Mouse (Mus musculus) spleen, postnatal 14 days (tissue): ENCODE measurements around the gene Nfkbia.

Experiments used
- DNase-seq, 2 experiments: peaks; one replicate each; pipeline ENCODE4 v3.0.0; 2021 to 2022; ENCODE audit warnings: low spot score in 2 of 2

Gene Nfkbia

DNA sequence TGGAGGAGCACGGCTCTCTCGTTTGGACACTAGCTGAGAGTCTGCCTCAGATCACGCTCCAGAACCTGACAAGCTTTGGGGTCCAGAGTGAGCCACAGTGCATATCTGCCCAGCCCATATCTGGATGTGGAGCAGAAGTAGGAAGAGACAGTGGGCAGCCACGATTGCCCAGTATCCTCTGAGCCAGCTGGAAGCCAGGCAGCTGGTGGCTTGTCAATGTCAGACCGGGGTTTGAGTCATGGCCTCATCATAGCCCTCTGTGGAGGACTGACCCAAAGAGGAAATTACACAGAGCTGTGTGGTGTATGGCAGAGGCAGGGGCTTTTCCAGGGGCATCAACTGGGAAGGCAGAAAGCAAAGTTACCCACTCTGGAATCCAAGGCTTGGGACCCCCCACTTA, 25.6 kb downstream of the Nfkbia start:
- no peak for DNase-seq

- no peak for DNase-seq
Observed at GRCm38 (mm10) chr12:55466088-55466701, 26.3 kb downstream of the Nfkbia start.

GRCm38 (mm10) chr12:55465401-55465983, 27.0 kb downstream of the Nfkbia start:
- DNase-seq, result no peak

GRCm38 (mm10) chr12:55464846-55465361, 27.5 kb downstream of the Nfkbia start:
- no peak for DNase-seq

DNA sequence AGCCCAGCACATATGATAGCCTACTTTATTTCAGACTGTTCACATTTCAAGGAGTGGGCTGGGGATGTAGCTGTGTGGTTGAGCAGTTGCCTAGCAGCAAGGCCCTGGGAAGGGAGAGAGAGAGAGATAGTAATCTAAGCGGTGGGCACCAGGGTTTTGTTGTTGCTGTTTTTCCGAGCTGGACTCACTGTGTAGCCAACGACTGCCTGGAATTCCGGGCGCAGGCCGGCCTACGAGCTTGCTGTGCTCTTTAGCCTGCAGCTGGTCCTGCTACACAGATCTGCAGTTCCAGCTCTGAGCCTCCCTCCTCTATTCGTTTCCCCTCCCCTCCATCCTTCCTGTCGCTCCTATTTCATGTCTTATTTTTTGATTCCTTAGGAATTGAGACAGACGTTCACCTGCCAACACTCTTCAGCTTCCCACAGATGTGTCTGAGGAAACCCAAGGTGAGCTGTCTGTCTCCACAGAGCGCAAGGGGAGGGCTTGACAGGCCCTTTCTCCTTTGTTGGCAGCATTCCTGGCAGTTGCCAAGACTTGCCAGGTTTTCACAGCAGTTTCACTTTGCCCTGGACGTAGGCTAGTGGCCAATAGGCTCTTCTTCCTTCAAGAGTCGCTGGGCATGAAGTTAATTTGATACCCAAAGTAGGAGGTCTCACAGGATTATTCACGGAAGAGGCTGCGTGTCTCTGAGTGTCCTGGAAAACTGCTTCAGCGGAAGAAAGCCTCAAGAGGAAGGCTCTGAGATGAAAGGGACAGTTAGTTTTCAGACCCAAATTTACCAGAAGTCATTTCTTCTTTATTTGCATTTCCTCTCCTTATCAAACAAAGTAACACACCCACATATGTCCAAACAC, 28.2 kb downstream of the Nfkbia start:
- DNase-seq, result no peak

GRCm38 (mm10) chr12:55463087-55463486, 29.4 kb downstream of the Nfkbia start:
- DNase-seq, result no peak

DNA sequence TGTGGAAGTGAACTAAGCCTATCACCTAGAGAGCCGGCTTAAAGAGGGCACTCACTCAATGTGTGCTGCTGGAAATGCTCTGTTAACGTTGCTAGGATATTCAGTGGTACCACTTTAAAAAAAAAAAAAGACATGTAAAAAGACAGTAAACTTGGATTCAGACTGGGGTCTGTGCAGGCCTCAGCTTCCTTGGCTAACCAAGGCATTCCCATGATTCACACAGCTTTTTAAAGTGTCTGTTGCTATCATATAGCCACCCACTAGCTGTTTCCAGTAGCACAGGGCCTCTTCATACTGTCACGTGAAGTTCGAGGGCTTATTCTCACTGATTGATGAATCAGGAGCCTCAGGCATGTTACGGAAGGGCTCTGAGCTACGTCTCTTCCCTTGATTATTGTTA, 30.0 kb downstream of the Nfkbia start:
- no peak for DNase-seq

DNA sequence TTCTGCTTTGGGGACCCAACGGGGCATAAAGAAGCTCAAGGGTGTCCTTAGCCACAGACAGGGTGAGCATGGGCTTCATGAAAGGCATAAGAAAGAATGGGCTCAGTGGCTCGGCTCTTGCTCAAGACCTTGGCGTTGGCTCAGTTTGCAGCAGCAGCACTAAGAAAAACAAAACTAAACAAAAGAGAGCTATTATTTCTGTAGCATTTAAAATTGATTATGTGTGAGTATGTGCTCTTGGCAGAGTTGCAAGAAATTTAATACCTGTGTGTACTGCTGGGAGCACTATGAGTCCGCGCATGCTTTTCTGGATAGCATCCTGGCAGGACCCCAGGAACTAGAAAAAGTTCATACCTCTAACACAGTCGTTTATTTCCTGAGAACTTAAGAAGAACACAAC, 30.7 kb downstream of the Nfkbia start:
- no peak for DNase-seq

DNA sequence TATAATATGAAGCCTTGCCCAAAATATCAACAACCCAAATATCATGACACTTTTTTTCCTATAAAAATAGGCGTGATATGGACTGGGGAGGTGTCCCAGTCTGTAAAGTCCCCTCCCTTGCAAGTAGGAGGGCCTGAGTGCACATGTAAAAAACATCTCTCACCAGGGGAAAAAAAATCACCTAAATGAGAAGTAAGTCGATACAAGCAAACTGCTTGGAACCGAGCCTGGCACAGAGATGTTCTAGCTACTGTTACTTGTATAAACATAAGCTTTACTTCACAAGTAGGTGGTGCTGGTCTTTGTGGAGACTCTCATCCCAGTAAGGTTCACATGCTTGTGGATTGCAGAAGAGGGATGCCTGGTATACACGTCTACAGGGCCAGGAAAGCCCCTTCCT, 31.5 kb downstream of the Nfkbia start:
- no peak for DNase-seq

- DNase-seq, result no peak
Observed at GRCm38 (mm10) chr12:55459739-55460138, 32.7 kb downstream of the Nfkbia start.

DNA sequence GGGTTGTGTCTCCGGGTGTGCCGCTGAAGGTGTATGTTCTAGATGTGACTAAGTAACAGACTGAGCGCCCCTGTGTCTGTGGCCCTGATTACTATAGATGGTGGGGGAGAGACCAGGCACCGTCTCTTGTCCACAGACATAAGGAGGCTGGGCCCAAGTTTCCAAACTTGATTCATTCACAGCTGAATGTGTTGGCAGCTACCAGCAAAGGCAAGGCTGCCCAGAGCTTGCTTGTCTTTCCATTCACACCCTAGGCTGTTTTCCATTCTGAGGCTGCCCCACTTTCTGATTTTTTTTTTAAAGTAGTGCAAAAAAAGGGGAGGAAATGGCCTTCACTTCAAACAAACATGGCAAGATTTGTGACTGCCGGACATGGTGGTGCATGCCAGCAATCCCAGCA, 35.6 kb downstream of the Nfkbia start:
- DNase-seq, result no peak

- DNase-seq, result no peak
Observed at GRCm38 (mm10) chr12:55456136-55456535, 36.3 kb downstream of the Nfkbia start.

DNA sequence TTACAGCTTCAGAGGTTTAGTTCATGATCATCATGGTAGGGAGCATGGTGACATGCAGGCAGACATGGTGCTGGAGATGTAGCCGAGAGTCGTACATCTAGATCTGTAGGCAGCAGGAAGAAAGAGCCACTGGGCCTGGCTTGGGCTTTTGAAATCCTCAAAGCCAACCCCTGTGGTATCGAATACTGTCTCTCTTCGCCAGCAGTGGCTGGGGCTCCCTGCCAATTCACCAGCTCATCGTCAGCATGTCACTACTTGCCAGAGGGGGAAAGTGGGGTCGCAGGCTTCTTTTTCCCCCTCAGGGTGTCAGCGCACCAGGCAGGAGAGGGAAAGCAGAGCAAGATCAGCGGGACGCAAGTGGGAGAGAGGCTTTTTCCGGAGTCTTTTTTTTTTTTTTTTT, 37.2 kb downstream of the Nfkbia start:
- DNase-seq, result no peak

DNA sequence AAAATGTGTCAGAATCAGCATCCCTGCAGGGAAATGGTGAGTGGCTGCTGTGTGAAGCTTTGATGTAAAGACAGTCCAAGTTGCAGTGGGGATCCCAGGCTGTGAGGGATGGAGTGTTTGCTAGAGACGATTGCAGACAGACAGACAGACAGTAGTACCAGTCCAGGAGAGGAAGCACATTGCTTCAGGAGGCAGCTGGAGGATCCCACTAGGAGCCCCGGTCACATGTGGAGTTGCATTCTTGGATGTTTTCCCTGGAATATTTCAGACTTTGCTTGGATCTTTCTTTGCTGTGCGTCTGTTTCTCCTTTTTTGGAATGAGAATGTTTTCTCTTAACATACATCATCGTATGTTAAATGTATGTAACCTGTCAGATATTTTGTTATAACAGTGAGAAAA, 38.5 kb downstream of the Nfkbia start:
- no peak for DNase-seq

GRCm38 (mm10) chr12:55452839-55453238, 39.6 kb downstream of the Nfkbia start:
- no peak for DNase-seq

DNA sequence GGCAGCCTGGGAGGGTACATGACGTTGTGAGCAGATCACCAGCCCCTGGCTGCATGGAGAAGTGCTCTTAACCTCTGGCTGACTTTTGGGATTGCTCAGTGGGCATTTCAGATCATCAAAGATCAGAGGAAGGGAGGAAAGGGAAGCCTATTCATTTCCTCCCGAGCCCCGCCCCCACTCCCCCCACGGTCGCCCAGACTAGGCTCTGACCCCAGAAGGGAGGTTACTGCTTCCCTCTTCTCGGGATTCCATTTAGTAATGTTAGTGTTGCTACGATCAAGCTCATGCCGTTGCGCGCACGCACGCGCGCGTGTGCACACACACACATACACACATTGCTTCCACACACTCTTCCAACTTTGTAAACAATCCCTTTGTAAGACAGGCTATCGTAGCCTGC, 42.0 kb downstream of the Nfkbia start:
- no peak for DNase-seq

DNA sequence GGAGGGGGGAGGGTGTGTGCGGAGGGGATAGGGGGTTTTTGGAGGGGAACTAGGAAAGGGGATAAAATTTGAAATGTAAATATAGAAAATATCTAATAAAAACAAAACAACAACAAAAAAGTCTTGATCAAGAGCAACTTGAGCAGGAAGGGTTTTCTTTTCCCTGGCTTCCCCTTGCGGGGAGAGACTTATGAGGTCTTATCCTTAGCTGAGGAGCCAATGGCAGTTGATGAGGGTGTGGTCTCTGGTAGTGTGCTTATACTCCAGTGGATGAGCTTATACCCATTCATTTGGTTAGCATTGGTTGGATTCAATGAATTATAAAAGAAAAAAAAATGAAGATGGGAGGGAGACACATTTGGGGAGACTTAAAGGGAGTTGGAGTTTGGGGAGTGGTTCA, 43.4 kb downstream of the Nfkbia start:
- DNase-seq, result no peak

DNA sequence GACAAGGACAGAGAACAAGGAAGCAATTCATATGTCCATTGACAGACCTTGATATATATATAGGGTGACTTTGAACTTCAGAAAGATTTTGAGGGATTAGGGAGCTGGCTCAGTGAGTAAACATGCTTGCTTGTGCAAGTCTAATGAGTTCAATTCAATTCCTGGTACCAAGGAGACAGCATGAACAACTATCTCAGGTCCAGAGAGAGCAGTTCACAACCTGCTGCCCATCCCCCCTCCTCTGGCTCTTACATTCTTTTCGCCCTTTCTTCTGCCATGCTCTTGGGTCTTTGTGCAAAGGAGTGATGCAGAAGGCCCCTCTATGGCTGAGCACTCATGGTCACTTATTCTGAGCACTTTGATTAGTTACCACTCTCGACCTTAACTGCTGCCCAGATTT, 44.0 kb downstream of the Nfkbia start:
- no peak for DNase-seq

- DNase-seq, result no peak
Observed at GRCm38 (mm10) chr12:55447396-55447760, 45.1 kb downstream of the Nfkbia start.

DNA sequence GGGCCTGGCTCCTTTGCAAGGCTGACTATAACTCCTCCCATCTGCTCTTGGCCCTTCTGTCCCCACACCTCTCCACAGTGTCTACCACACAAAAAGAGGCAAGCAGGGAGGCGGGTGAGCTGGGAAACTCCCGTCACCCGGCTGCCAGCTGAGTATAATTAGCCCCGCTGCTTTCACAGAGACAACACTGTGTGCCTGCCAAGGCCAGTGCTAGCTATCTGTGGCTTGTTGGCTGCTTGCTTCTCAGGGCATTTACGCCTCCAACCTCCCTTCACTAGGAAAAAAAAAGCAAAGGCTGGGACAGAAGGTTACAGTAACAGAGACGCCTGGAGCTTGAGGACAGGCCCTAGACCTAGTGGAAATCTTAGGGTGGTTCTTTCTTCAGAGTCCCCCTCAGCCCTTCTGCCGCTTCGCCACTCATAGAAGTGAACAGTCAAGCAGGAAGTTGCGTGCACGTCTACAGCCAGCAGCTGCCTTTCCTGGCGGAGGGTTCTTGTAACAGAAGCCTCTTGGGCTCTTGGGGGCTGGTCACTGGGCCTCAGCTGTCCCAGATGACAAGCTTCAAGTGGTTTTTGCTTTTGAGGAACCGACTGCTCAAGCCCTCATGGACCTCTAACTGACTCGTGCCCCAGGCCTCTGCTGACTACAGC, 45.6 kb downstream of the Nfkbia start:
- DNase-seq, result peak; percentile 32 to 57

GRCm38 (mm10) chr12:55446366-55446745, 46.1 kb downstream of the Nfkbia start:
- DNase-seq, result no peak

DNA sequence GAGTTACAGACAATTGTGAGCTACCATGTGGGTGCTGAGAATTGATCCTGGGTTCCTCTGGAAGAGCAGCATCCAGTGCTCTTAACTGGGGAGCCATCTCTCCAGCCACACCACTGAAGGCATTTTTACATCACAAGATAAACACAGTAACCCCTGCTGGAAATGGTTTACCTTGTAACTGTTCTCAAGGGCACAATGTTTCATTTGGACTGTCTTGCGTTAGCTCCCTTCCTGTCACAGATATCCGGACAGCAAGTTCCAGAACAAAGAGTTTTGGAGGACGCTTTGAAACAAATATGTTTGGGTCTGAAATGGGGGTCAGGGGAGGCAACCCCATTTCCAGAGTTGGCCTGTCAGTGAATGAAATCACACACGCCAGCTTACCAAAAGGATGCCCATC, 46.9 kb downstream of the Nfkbia start:
- no peak for DNase-seq
